Mouse (Mus musculus): Measurements from ENCODE around the gene Disp2. TPM values are rescaled to one million over a fixed set of nuclear protein-coding genes. Genes with fewer than 3 reads are reported as not detected.

Gene Disp2
- total and polyA plus RNA-seq, 3 experiments: 0.15 to 0.43 TPM; not detected in 1

GRCm38 (mm10) chr2:118745232-118745884 is 34.2 kb upstream of the Disp2 start, which contains the start of gene Inafm2:
TSS of gene Inafm2 (plus strand) at chr2:118745758.
- peak within 1 kb of the TSS; percentile 33 for H3K27ac ChIP-seq (ENCODE audit: control insufficient read depth, low read depth, low read length)
- peak within 1 kb of the TSS; percentile 81 for H3K9ac ChIP-seq (ENCODE audit: control insufficient read depth, low read depth, low read length, poor library complexity, severe bottlenecking)
- H3K27me3 ChIP-seq (ENCODE audit: control insufficient read depth in 1 of 2, insufficient read depth in 2 of 2, low read length in 2 of 2): no peaks in the 10 kb centered on the region
- peak within 1 kb of the TSS; percentile 65 to 98 for H3K4me3 ChIP-seq (ENCODE audit: control insufficient read depth in 1 of 2, insufficient read depth in 1 of 2, low read depth in 2 of 2, low read length in 2 of 2)
- peaks cover 2 to 13% of the 10 kb centered on the region in 2 experiments for H3K4me1 ChIP-seq (ENCODE audit: control insufficient read depth in 1 of 2, insufficient read depth in 2 of 2, low read length in 2 of 2)
- no peaks in the 10 kb centered on the region for H3K9me3 ChIP-seq (replicated peaks; ENCODE audit: insufficient read depth, low read length)
- peaks cover 3 to 13% of the 10 kb centered on the region in 2 experiments; a peak in 3 of 4 replicates for H3K36me3 ChIP-seq (ENCODE audit: control insufficient read depth in 1 of 2, insufficient read depth in 2 of 2, low read length in 2 of 2)
- TF ChIP-seq NRF1 (IDR thresholded peaks at IDR 0.05; ENCODE audit: insufficient read depth, low read depth, low read length, poor library complexity, severe bottlenecking) (peak; percentile 43; the same call in 1 of the 2 replicates), CTCF (IDR thresholded peaks at IDR 0.05 in 2 of 3, conservative IDR thresholded peaks at IDR 0.05 in 1 of 3; ENCODE audit: control insufficient read depth in 1 of 3, insufficient read depth in 1 of 3, low read depth in 2 of 3, low read length in 3 of 3, poor library complexity in 1 of 3, severe bottlenecking in 1 of 3) (no peak), KAT2A (conservative IDR thresholded peaks at IDR 0.05; ENCODE audit: low read depth, low read length) (no peak), POLR2A (IDR thresholded peaks at IDR 0.05; ENCODE audit: control insufficient read depth in 1 of 2, insufficient read depth in 1 of 2, low read depth in 1 of 2, low read length in 2 of 2, poor library complexity in 1 of 2) (peak; percentile 54 to 60; a peak in 2 of 4 replicates), MAX (IDR thresholded peaks at IDR 0.05; ENCODE audit: low read length) (peak; percentile 59; the same call in 1 of the 2 replicates), RAD21 (IDR thresholded peaks at IDR 0.05; ENCODE audit: low read depth, low read length) (no peak), MAFK (IDR thresholded peaks at IDR 0.05; ENCODE audit: borderline replicate concordance, low read depth, low read length) (no peak), MXI1 (IDR thresholded peaks at IDR 0.05; ENCODE audit: low read depth, low read length) (peak; percentile 89), SIN3A (IDR thresholded peaks at IDR 0.05; ENCODE audit: low read length) (peak; percentile 100), MYC (IDR thresholded peaks at IDR 0.05; ENCODE audit: low read depth, low read length) (no peak), USF1 (IDR thresholded peaks at IDR 0.05; ENCODE audit: low read depth, low read length) (no peak), MYB (IDR thresholded peaks at IDR 0.05; ENCODE audit: low read depth, low read length) (no peak), ZMIZ1 (IDR thresholded peaks at IDR 0.05; ENCODE audit: low read depth, low read length) (peak; percentile 72), BHLHE40 (IDR thresholded peaks at IDR 0.05; ENCODE audit: borderline replicate concordance, low read depth, low read length) (no peak), HCFC1 (IDR thresholded peaks at IDR 0.05; ENCODE audit: low read depth, low read length) (peak; percentile 83), ELF1 (IDR thresholded peaks at IDR 0.05; ENCODE audit: low read depth, low read length) (peak; percentile 99), ZKSCAN1 (IDR thresholded peaks at IDR 0.05; ENCODE audit: low read depth, low read length) (no peak), MAZ (IDR thresholded peaks at IDR 0.05; ENCODE audit: low read depth, low read length) (peak; percentile 95; the same call in 1 of the 2 replicates), UBTF (IDR thresholded peaks at IDR 0.05; ENCODE audit: borderline replicate concordance, insufficient read depth, low read depth, low read length) (peak; percentile 97; the same call in 1 of the 2 replicates), RCOR1 (IDR thresholded peaks at IDR 0.05; ENCODE audit: low read depth, low read length) (no peak), GABPA (IDR thresholded peaks at IDR 0.05; ENCODE audit: low read depth, low read length) (no peak; the same call in 1 of the 2 replicates), GATA1 (IDR thresholded peaks at IDR 0.05; ENCODE audit: low read depth, low read length) (no peak), TBP (IDR thresholded peaks at IDR 0.05; ENCODE audit: low read depth, low read length) (no peak), POLR2AphosphoS2 (IDR thresholded peaks at IDR 0.05; ENCODE audit: low read length) (no peak), TCF12 (IDR thresholded peaks at IDR 0.05; ENCODE audit: low read depth, low read length) (0 out of 2 replicates have a peak, but pooled peaks have one; percentile 41), NELFE (IDR thresholded peaks at IDR 0.05; ENCODE audit: low read depth, low read length) (peak; percentile 68), ZC3H11A (IDR thresholded peaks at IDR 0.05; ENCODE audit: low read depth, low read length) (peak; percentile 93), EP300 (IDR thresholded peaks at IDR 0.05; ENCODE audit: low read depth in 1 of 2, low read length in 2 of 2) (0 out of 4 replicates have a peak, but pooled peaks of 1 of the 2 experiments have one; percentile 9), POLR2AphosphoS5 (IDR thresholded peaks at IDR 0.05; ENCODE audit: borderline replicate concordance, low read depth, low read length) (no peak)
- peak; percentile 95 for DNase-seq (ENCODE audit: low read depth, low spot score)
- H3K79me2 ChIP-seq (ENCODE audit: control insufficient read depth, insufficient read depth, low read length, poor library complexity): peaks cover 25% of the 10 kb centered on the region

All from MEL (cell line).